Mouse (Mus musculus): ENCODE measurements around the gene Cdc73. TPM values are rescaled to one million over a fixed set of nuclear protein-coding genes. Genes with fewer than 3 reads are reported as not detected.

Gene Cdc73
- polyA plus RNA-seq, 2 experiments: 9.4 to 10.7 TPM

- DNase-seq (ENCODE audit: low read depth in 3 of 3, low spot score in 3 of 3) (peak in 1 of 3 experiments; percentile 11), ATAC-seq (ENCODE audit: insufficient read depth) (no peak)
- Histone ChIP-seq H3K9me3 (ENCODE audit: control insufficient read depth, low read length) (no peaks in the 10 kb centered on the region), H3K27ac (no peak overlapping the region), H3K4me2 (ENCODE audit: low read depth) (no peak overlapping the region), H3K4me3 (ENCODE audit: insufficient read depth in 1 of 2, low read depth in 2 of 2, low read length in 2 of 2) (no peak overlapping the region), H3K9ac (replicated peaks) (no peak overlapping the region), H3K36me3 (replicated peaks; ENCODE audit: control insufficient read depth, insufficient read depth, low read depth) (no peaks in the 10 kb centered on the region; the same call in 1 of the 2 replicates), H3K27me3 (ENCODE audit: control insufficient read depth, insufficient read depth, low read length) (no peaks in the 10 kb centered on the region), H3K4me1 (replicated peaks; ENCODE audit: control insufficient read depth in 2 of 2, insufficient read depth in 2 of 2, low read length in 1 of 2) (peaks cover 0 to 7% of the 10 kb centered on the region in 2 experiments; a peak in 2 of 4 replicates)
- 69% methylated on average over 2 of the region's 2 CpGs for WGBS (ENCODE audit: insufficient replicate concordance)
- no peak for TF ChIP-seq CTCF (IDR thresholded peaks at IDR 0.05; ENCODE audit: low read depth)
- TF ChIP-seq EP300 (IDR thresholded peaks at IDR 0.05; ENCODE audit: low read depth): no peak
Observed at GRCm38 (mm10) chr1:143632854-143633587, 69.7 kb downstream of the Cdc73 start.

- no peak overlapping the region for H3K9ac ChIP-seq (replicated peaks)
Observed at GRCm38 (mm10) chr1:143632361-143632760, 70.3 kb downstream of the Cdc73 start.

GRCm38 (mm10) chr1:143631337-143631736 lies 71.4 kb downstream of the Cdc73 start:
- no peaks in the 10 kb centered on the region for H3K9me3 ChIP-seq (ENCODE audit: control insufficient read depth, low read length)
- H3K36me3 ChIP-seq (replicated peaks; ENCODE audit: control insufficient read depth, insufficient read depth, low read depth): peaks cover 6% of the 10 kb centered on the region
- H3K27ac ChIP-seq: no peak overlapping the region
- H3K27me3 ChIP-seq (ENCODE audit: control insufficient read depth, insufficient read depth, low read length): no peaks in the 10 kb centered on the region
- TF ChIP-seq EP300 (IDR thresholded peaks at IDR 0.05; ENCODE audit: low read depth) (no peak), CTCF (IDR thresholded peaks at IDR 0.05; ENCODE audit: low read depth) (no peak)
- DNase-seq (ENCODE audit: low read depth in 3 of 3, low spot score in 3 of 3): peak in 1 of 3 experiments; percentile 14
- no peak overlapping the region for H3K4me3 ChIP-seq (ENCODE audit: insufficient read depth in 1 of 2, low read depth in 2 of 2, low read length in 2 of 2)
- no peak overlapping the region for H3K9ac ChIP-seq (replicated peaks)
- peak; percentile 33; the same call in 1 of the 2 replicates for ATAC-seq (ENCODE audit: insufficient read depth)
- H3K4me1 ChIP-seq (replicated peaks; ENCODE audit: control insufficient read depth in 2 of 2, insufficient read depth in 2 of 2, low read length in 1 of 2): peaks cover 0 to 3% of the 10 kb centered on the region in 2 experiments; a peak in 1 of 4 replicates
- WGBS (ENCODE audit: insufficient replicate concordance): 65% methylated on average over 7 of the region's 7 CpGs
- no peak overlapping the region for H3K4me2 ChIP-seq (ENCODE audit: low read depth)

More at GRCm38 (mm10) chr1:143632361-143632760, 70.3 kb downstream of the Cdc73 start:
- ATAC-seq (ENCODE audit: insufficient read depth): no peak
- WGBS (ENCODE audit: insufficient replicate concordance): 69% methylated on average over 1 of the region's 1 CpGs
- H3K9me3 ChIP-seq (ENCODE audit: control insufficient read depth, low read length): no peaks in the 10 kb centered on the region
- no peak overlapping the region for H3K27ac ChIP-seq
- no peak for TF ChIP-seq EP300 (IDR thresholded peaks at IDR 0.05; ENCODE audit: low read depth)
- no peak for TF ChIP-seq CTCF (IDR thresholded peaks at IDR 0.05; ENCODE audit: low read depth)
- no peaks in the 10 kb centered on the region for H3K27me3 ChIP-seq (ENCODE audit: control insufficient read depth, insufficient read depth, low read length)
- H3K4me3 ChIP-seq (ENCODE audit: insufficient read depth in 1 of 2, low read depth in 2 of 2, low read length in 2 of 2): no peak overlapping the region
- H3K4me2 ChIP-seq (ENCODE audit: low read depth): no peak overlapping the region
- DNase-seq (ENCODE audit: low read depth in 3 of 3, low spot score in 3 of 3): no peak
- no peaks in the 10 kb centered on the region; the same call in 1 of the 2 replicates for H3K36me3 ChIP-seq (replicated peaks; ENCODE audit: control insufficient read depth, insufficient read depth, low read depth)
- peaks cover 0 to 7% of the 10 kb centered on the region in 2 experiments; a peak in 2 of 4 replicates for H3K4me1 ChIP-seq (replicated peaks; ENCODE audit: control insufficient read depth in 2 of 2, insufficient read depth in 2 of 2, low read length in 1 of 2)

- no peak overlapping the region for H3K4me2 ChIP-seq (ENCODE audit: low read depth)
- H3K27me3 ChIP-seq (ENCODE audit: control insufficient read depth, insufficient read depth, low read length): no peaks in the 10 kb centered on the region
- H3K36me3 ChIP-seq (replicated peaks; ENCODE audit: control insufficient read depth, insufficient read depth, low read depth): peaks cover 12% of the 10 kb centered on the region
- 72% methylated on average over 1 of the region's 1 CpGs for WGBS (ENCODE audit: insufficient replicate concordance)
- no peaks in the 10 kb centered on the region for H3K4me1 ChIP-seq (replicated peaks; ENCODE audit: control insufficient read depth in 2 of 2, insufficient read depth in 2 of 2, low read length in 1 of 2)
- H3K9ac ChIP-seq (replicated peaks): no peak overlapping the region
- ATAC-seq (ENCODE audit: insufficient read depth) (no peak), DNase-seq (ENCODE audit: low read depth in 3 of 3, low spot score in 3 of 3) (no peak)
- no peak for TF ChIP-seq EP300 (IDR thresholded peaks at IDR 0.05; ENCODE audit: low read depth)
- H3K4me3 ChIP-seq (ENCODE audit: insufficient read depth in 1 of 2, low read depth in 2 of 2, low read length in 2 of 2): no peak overlapping the region
- H3K9me3 ChIP-seq (ENCODE audit: control insufficient read depth, low read length): no peaks in the 10 kb centered on the region
- no peak overlapping the region for H3K27ac ChIP-seq
Observed at GRCm38 (mm10) chr1:143622634-143623033, 80.1 kb downstream of the Cdc73 start.

- no peaks in the 10 kb centered on the region for H3K9me3 ChIP-seq (ENCODE audit: control insufficient read depth, low read length)
- H3K9ac ChIP-seq (replicated peaks): no peak overlapping the region
- TF ChIP-seq CTCF (IDR thresholded peaks at IDR 0.05; ENCODE audit: low read depth): no peak
- TF ChIP-seq EP300 (IDR thresholded peaks at IDR 0.05; ENCODE audit: low read depth): no peak
- DNase-seq (ENCODE audit: low read depth in 3 of 3, low spot score in 3 of 3): no peak
- ATAC-seq (ENCODE audit: insufficient read depth): no peak
- peaks cover 10% of the 10 kb centered on the region for H3K36me3 ChIP-seq (replicated peaks; ENCODE audit: control insufficient read depth, insufficient read depth, low read depth)
- no peak overlapping the region for H3K27ac ChIP-seq
- H3K4me1 ChIP-seq (replicated peaks; ENCODE audit: control insufficient read depth in 2 of 2, insufficient read depth in 2 of 2, low read length in 1 of 2): no peaks in the 10 kb centered on the region
- no peaks in the 10 kb centered on the region for H3K27me3 ChIP-seq (ENCODE audit: control insufficient read depth, insufficient read depth, low read length)
- no peak overlapping the region for H3K4me2 ChIP-seq (ENCODE audit: low read depth)
- H3K4me3 ChIP-seq (ENCODE audit: insufficient read depth in 1 of 2, low read depth in 2 of 2, low read length in 2 of 2): no peak overlapping the region
Observed at GRCm38 (mm10) chr1:143621930-143622329, 80.8 kb downstream of the Cdc73 start.

All from liver, embryonic 14.5 days (tissue).